Mouse (Mus musculus): ENCODE data around the gene Vmn1r232. TPM values are rescaled to one million over a fixed set of nuclear protein-coding genes. Genes with fewer than 3 reads are reported as not detected.
A peak's percentile ranks its signal among the peaks of the same experiment; 100 is the strongest.

The Vmn1r232 gene
- polyA plus RNA-seq (2014; fragmentation: Nextera tagmentation; extraction: Ambion mirVana), result not detected in 2 replicates

DNA sequence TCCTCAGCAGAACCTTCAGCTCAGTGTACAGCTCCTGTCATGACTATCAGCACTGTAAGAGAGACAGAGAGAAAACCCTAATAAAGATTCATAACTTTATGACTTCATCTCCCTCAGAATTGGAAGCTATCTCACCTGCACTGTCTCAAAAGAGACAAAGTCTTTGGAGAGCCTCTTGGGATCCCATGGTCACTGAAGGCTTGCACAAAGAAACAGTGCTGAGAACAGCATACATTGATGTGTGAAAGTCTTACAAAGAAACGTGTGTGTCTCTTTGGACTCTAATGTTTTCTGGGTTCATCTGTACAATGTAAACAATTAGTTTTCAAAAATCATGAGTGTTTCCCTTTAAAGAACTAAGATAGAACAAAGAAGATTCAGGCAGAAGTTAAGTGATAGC lies at the start of gene Vmn1r232:
TSS of gene Vmn1r232 (minus strand) at position 101 of the 400 bp plus-strand sequence.
- Histone ChIP-seq H3K4me2 (replicated peaks) (no peak within 1 kb of the TSS), H3K36me3 (replicated peaks; ENCODE audit: control insufficient read depth, insufficient read depth) (no peaks in the 10 kb centered on the region), H3K4me3 (replicated peaks; ENCODE audit: low read length) (no peak within 1 kb of the TSS), H3K27ac (no peak within 1 kb of the TSS), H3K4me1 (replicated peaks; ENCODE audit: control insufficient read depth, insufficient read depth, low read length) (no peaks in the 10 kb centered on the region), H3K27me3 (ENCODE audit: control insufficient read depth, insufficient read depth, low read length) (no peaks in the 10 kb centered on the region), H3K9ac (no peak within 1 kb of the TSS), H3K9me3 (ENCODE audit: control insufficient read depth, low read length) (no peaks in the 10 kb centered on the region)
- ATAC-seq (ENCODE audit: low FRiP score), result no peak
- 62% methylated on average over 1 of the region's 1 CpGs for WGBS
- DNase-seq (ENCODE audit: low spot score), result no peak

DNA sequence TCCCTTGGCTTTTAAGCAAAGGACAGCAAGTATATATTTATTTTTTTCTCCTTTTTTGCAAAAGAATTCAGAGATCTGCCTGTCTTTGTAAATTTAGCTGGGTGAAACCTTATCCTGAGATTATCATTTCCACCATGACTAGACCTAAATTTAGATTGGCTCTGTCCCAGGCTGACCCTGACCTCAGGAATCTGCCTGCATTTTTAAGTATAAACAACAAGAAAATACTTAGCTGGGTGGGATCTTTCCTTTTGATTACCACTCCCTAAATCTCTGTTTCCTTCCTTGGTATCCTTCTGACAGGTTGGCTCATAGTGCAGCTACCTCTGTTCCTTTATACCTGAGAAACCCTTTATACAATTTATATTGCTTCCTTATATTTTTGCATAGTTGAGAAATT lies 47.2 kb upstream of the Vmn1r232 start:
- no peak overlapping the region for H3K4me2 ChIP-seq (replicated peaks)
- DNase-seq (ENCODE audit: low spot score) (no peak), ATAC-seq (ENCODE audit: low FRiP score) (no peak)
- H3K4me1 ChIP-seq (replicated peaks; ENCODE audit: control insufficient read depth, insufficient read depth, low read length), result no peaks in the 10 kb centered on the region
- no peaks in the 10 kb centered on the region for H3K27me3 ChIP-seq (ENCODE audit: control insufficient read depth, insufficient read depth, low read length)
- H3K9me3 ChIP-seq (ENCODE audit: control insufficient read depth, low read length), result no peaks in the 10 kb centered on the region
- H3K36me3 ChIP-seq (replicated peaks; ENCODE audit: control insufficient read depth, insufficient read depth), result peaks cover 92% of the 10 kb centered on the region
- no peak overlapping the region for H3K4me3 ChIP-seq (replicated peaks; ENCODE audit: low read length)
- H3K27ac ChIP-seq, result no peak overlapping the region
- H3K9ac ChIP-seq, result no peak overlapping the region

DNA sequence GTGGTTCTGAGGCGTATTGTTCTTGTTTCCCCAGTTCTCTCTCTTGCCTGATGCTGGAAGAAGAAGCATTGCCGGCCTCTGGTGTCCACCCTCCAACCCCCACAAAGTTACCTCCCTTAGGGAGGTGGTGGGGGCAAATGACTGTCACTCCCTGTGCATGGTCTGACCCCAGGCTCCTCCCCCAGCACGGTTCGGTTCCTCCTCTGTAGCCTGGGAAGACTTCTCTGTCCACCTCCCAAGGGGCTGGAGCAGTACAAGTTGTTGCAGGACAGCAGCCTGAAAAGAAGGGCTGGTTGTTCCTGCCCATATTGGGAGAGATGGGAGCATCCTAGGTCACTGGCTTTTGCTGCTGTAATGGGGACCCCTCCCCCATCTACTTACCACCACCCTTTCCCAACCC lies 45.9 kb upstream of the Vmn1r232 start:
- Histone ChIP-seq H3K4me3 (replicated peaks; ENCODE audit: low read length) (no peak overlapping the region), H3K36me3 (replicated peaks; ENCODE audit: control insufficient read depth, insufficient read depth) (peaks cover 99% of the 10 kb centered on the region), H3K27me3 (ENCODE audit: control insufficient read depth, insufficient read depth, low read length) (no peaks in the 10 kb centered on the region), H3K9ac (no peak overlapping the region), H3K4me2 (replicated peaks) (no peak overlapping the region), H3K27ac (no peak overlapping the region), H3K4me1 (replicated peaks; ENCODE audit: control insufficient read depth, insufficient read depth, low read length) (no peaks in the 10 kb centered on the region), H3K9me3 (ENCODE audit: control insufficient read depth, low read length) (no peaks in the 10 kb centered on the region)
- 93% methylated on average over 4 of the region's 4 CpGs for WGBS
- ATAC-seq (ENCODE audit: low FRiP score) (no peak), DNase-seq (ENCODE audit: low spot score) (no peak)

DNA sequence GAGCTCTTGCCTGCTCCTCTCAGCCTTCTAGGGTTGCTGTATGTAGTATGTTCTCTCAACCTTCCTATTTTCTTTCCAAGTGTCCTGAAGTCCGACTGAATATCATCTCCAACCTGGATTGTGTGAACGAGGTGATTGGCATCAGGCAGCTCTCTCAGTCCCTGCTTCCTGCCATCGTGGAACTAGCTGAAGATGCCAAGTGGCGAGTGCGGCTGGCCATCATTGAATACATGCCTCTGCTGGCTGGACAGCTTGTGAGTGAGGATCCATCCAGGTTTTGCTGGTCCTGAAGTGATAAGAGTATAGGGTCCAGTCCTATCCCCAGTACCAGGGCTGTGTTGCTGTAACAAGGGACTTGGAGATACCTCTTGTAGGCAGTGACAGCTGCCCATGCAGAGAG lies 40.9 kb upstream of the Vmn1r232 start:
- Histone ChIP-seq H3K4me2 (replicated peaks) (no peak overlapping the region), H3K4me1 (replicated peaks; ENCODE audit: control insufficient read depth, insufficient read depth, low read length) (no peaks in the 10 kb centered on the region), H3K9me3 (ENCODE audit: control insufficient read depth, low read length) (no peaks in the 10 kb centered on the region), H3K36me3 (replicated peaks; ENCODE audit: control insufficient read depth, insufficient read depth) (peaks cover 100% of the 10 kb centered on the region), H3K27ac (no peak overlapping the region), H3K9ac (no peak overlapping the region), H3K27me3 (ENCODE audit: control insufficient read depth, insufficient read depth, low read length) (no peaks in the 10 kb centered on the region), H3K4me3 (replicated peaks; ENCODE audit: low read length) (no peak overlapping the region)
- DNase-seq (ENCODE audit: low spot score) (no peak), ATAC-seq (ENCODE audit: low FRiP score) (no peak)
- 98% methylated on average over 5 of the region's 5 CpGs for WGBS

DNA sequence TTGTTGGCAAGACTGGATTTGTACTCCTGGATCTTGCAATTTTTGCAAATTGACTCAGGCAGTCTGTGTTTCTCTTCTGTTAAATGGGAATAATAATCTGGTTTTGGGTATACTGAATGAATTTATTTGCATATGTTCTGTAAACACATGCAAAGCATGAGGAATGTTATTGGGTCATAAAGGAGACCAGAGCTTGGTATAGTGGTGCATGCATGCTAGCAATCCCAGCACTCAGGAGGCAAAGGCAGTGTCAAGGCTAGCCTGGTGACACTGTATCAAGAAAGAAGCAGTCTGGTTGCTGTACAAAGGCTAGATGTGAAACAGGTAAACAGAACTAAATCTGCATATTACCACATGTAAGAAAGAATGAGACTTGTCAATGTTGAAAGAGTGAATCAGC lies 27.1 kb upstream of the Vmn1r232 start:
- Histone ChIP-seq H3K4me3 (replicated peaks; ENCODE audit: low read length) (peak overlapping the region; percentile 57), H3K4me1 (replicated peaks; ENCODE audit: control insufficient read depth, insufficient read depth, low read length) (peaks cover 38% of the 10 kb centered on the region), H3K27me3 (ENCODE audit: control insufficient read depth, insufficient read depth, low read length) (no peaks in the 10 kb centered on the region), H3K4me2 (replicated peaks) (peak overlapping the region; percentile 72), H3K27ac (peak overlapping the region; percentile 98; the same call in 1 of the 2 replicates), H3K9ac (peak overlapping the region; percentile 82), H3K36me3 (replicated peaks; ENCODE audit: control insufficient read depth, insufficient read depth) (peaks cover 8% of the 10 kb centered on the region), H3K9me3 (ENCODE audit: control insufficient read depth, low read length) (no peaks in the 10 kb centered on the region)
- no peak for DNase-seq (ENCODE audit: low spot score)
- no peak for ATAC-seq (ENCODE audit: low FRiP score)

DNA sequence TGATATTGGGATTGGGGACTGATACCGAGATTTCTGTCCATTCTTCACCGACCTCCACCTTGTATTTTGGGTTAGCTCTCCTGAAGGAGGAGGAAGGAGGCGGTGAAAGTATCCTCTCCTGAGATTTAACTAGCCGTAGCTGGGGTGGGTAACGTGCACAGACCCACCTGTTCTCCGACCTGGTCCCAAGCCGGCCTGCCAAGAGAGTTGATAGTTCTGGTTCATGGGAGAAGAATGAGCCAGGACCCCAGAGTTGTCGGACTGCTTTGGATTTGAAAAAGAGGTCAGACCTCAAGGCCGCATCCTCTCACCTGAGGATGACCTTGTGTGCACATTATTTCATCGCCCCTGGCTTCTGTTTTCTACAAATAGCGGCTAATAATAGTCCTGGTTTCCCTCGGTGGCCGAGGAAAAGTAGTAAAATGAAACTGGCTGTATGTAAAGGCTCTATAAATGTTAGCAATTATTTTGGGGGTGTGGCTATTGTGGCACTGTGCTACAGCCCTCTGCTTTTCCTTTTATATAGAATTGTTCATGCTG lies 26.6 kb upstream of the Vmn1r232 start:
- no peaks in the 10 kb centered on the region for H3K9me3 ChIP-seq (ENCODE audit: control insufficient read depth, low read length)
- no peaks in the 10 kb centered on the region for H3K27me3 ChIP-seq (ENCODE audit: control insufficient read depth, insufficient read depth, low read length)
- ATAC-seq (ENCODE audit: low FRiP score) (no peak), DNase-seq (ENCODE audit: low spot score) (peak; percentile 26)
- 0% methylated on average over 13 of the region's 13 CpGs for WGBS
- H3K36me3 ChIP-seq (replicated peaks; ENCODE audit: control insufficient read depth, insufficient read depth), result peaks cover 4% of the 10 kb centered on the region
- H3K9ac ChIP-seq, result peak overlapping the region; percentile 82
- H3K4me2 ChIP-seq (replicated peaks), result peak overlapping the region; percentile 72
- peak overlapping the region; percentile 98 for H3K27ac ChIP-seq
- H3K4me3 ChIP-seq (replicated peaks; ENCODE audit: low read length), result peak overlapping the region; percentile 57
- H3K4me1 ChIP-seq (replicated peaks; ENCODE audit: control insufficient read depth, insufficient read depth, low read length), result peaks cover 38% of the 10 kb centered on the region

DNA sequence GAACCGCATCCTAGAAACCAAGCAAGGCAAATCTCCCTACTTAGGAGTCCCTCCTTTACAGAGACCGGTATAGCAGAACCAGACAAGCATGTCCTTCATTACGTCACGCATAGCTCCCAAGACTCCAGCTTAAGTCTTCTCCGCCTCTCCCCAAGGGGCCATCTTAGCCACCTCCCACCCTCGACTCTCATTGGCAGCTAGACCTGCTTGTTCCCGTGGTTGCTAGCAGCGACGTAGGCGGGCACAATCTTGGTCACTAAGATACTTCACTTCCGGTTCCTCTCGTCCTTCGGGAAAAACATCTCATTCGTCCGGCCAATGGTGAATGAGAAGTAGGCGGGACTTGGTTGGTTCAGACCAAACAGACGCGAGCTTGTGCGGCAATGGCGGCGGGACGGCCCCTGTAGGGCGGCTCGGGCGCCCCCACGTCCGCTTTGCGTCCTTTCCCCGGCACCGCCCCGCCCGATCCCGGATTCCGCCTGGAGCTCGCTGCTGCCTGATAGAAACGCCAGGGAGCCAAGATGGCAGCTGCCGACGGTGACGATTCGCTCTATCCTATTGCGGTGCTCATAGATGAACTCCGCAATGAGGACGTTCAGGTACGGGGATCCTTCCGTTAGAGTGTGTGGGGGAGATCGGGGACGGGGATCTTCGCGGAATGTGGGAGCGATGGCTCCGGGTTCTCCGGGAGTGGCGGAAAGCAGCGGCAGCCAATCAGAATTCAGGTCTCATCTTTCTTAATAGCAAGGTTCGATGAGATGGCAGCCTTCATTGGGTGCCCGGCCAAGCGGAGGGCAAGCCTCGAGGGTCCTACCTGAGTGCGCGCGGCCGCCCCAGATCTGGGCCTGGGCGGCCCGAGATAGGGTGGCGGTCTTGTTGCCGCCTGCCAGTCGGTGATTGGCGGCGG lies 25.7 kb upstream of the Vmn1r232 start, which contains the start of gene Ppp2r1a:
TSS of gene Ppp2r1a (plus strand) at position 327 of the 907 bp plus-strand sequence.
- H3K9ac ChIP-seq, result peak within 1 kb of the TSS; percentile 82
- H3K27me3 ChIP-seq (ENCODE audit: control insufficient read depth, insufficient read depth, low read length), result no peaks in the 10 kb centered on the region
- H3K4me3 ChIP-seq (replicated peaks; ENCODE audit: low read length), result peak within 1 kb of the TSS; percentile 57
- H3K36me3 ChIP-seq (replicated peaks; ENCODE audit: control insufficient read depth, insufficient read depth), result no peaks in the 10 kb centered on the region; the same call in 1 of the 2 replicates
- peak within 1 kb of the TSS; percentile 72 for H3K4me2 ChIP-seq (replicated peaks)
- DNase-seq (ENCODE audit: low spot score) (peak; percentile 99), ATAC-seq (ENCODE audit: low FRiP score) (peak; percentile 99)
- under 1% methylated on average over 69 of the region's 69 CpGs for WGBS
- H3K27ac ChIP-seq, result peak within 1 kb of the TSS; percentile 98
- no peaks in the 10 kb centered on the region for H3K9me3 ChIP-seq (ENCODE audit: control insufficient read depth, low read length)
- peaks cover 38% of the 10 kb centered on the region for H3K4me1 ChIP-seq (replicated peaks; ENCODE audit: control insufficient read depth, insufficient read depth, low read length)

DNA sequence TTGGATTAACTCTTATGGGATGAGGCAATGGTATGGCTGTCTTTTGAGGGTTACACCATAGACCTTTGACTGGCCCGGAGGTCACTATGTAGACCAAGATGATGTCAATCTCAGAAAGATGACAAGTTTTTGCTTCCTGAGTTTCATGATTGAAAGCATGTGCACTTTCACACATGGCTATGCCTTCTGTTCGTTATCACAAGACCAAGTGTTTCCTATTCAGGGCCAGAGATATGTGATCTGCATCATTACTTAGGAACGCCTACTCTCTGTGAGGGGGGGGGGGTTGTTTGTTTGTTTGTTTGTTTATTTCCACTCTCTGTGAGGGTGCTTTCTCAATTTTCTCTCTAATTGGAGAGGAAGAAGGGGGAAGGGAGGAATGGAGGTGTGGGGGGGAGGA lies 24.7 kb upstream of the Vmn1r232 start:
- ATAC-seq (ENCODE audit: low FRiP score) (no peak), DNase-seq (ENCODE audit: low spot score) (no peak)
- Histone ChIP-seq H3K27ac (peak overlapping the region; percentile 90), H3K4me1 (replicated peaks; ENCODE audit: control insufficient read depth, insufficient read depth, low read length) (peaks cover 34% of the 10 kb centered on the region), H3K27me3 (ENCODE audit: control insufficient read depth, insufficient read depth, low read length) (no peaks in the 10 kb centered on the region), H3K4me3 (replicated peaks; ENCODE audit: low read length) (peak overlapping the region; percentile 57), H3K9ac (peak overlapping the region; percentile 66), H3K36me3 (replicated peaks; ENCODE audit: control insufficient read depth, insufficient read depth) (no peaks in the 10 kb centered on the region; the same call in 1 of the 2 replicates), H3K4me2 (replicated peaks) (peak overlapping the region; percentile 70), H3K9me3 (ENCODE audit: control insufficient read depth, low read length) (no peaks in the 10 kb centered on the region)
- WGBS, result 45% methylated on average over 3 of the region's 3 CpGs

DNA sequence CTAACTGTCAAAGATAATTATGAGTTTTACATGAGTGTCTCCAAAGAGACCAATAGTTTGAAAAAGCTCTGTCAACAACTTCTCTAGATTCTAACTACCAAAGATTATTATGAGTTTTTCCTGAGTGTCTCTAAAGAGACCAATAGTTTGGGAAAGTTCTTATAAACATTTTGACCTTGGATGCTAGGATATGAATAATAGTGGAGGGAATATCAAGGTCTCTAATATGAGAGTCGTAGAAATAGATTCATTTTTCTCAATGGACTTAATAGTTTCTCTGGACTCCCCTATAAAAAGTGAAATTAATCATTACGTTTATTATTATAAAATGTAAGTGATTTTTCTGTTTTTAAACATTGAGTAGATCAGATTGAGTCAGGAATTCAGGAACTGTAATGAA lies 14.5 kb downstream of the Vmn1r232 start, which contains the start of gene Vmn1r231:
TSS of gene Vmn1r231 (minus strand) at position 101 of the 400 bp plus-strand sequence.
- ATAC-seq (ENCODE audit: low FRiP score) (no peak), DNase-seq (ENCODE audit: low spot score) (no peak)
- Histone ChIP-seq H3K9ac (no peak within 1 kb of the TSS), H3K27me3 (ENCODE audit: control insufficient read depth, insufficient read depth, low read length) (no peaks in the 10 kb centered on the region), H3K36me3 (replicated peaks; ENCODE audit: control insufficient read depth, insufficient read depth) (no peaks in the 10 kb centered on the region), H3K27ac (no peak within 1 kb of the TSS), H3K9me3 (ENCODE audit: control insufficient read depth, low read length) (no peaks in the 10 kb centered on the region), H3K4me1 (replicated peaks; ENCODE audit: control insufficient read depth, insufficient read depth, low read length) (no peaks in the 10 kb centered on the region), H3K4me2 (replicated peaks) (no peak within 1 kb of the TSS), H3K4me3 (replicated peaks; ENCODE audit: low read length) (no peak within 1 kb of the TSS)
- WGBS, result 71% methylated on average over 2 of the region's 2 CpGs
